Mouse (Mus musculus): ENCODE measurements at regions not wholly inside any gene's neighbourhood (a gene's known extent, or its start where the extent isn't known, plus 50 kb on each side); places are given as distances from the start of the nearest gene placed in this dataset.

DNA sequence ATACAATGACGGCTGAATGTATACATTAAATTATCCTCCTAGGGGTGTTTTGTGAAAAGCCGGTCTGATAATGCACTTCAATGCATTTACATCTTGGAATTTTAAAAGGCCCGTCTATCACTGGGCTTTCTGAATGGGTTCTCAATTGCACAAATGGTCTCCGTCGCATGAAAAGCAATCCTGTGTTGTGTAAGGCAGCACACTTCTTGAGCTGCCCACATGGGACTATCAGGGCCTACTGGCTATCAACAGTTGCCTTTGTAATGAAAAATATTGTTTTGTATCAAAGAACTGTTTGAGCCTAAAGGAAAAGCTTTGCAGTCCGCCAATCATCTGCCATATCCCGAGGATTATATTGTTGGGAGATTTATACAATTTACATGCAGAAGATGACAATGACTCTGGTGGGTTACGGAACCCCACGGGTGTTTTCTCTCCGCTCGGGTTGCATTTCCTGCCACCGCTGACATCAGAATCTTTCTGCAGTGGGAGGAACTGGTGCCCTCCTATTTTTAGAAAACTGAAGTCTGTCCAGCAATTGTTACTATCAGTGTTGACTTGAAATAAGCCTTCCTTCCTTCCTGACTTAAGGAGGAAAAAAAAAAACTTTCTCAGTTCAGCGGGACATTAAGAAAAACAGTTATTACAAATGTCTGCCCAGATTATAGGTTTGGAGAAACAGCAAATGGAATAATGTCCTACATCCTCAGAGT lies 118.7 kb downstream of the Tmem26 start:
- no peak for ATAC-seq (replicated peaks; ENCODE audit: insufficient number of reproducible peaks, insufficient read depth, low FRiP score, low read depth)
- Histone ChIP-seq H3K36me3 (no peaks in the 10 kb centered on the region), H3K4me2 (peak overlapping the region; percentile 54), H3K4me3 (peak overlapping the region; percentile 9; the same call in 1 of the 2 replicates), H3K27me3 (no peaks in the 10 kb centered on the region), H3K9me3 (replicated peaks) (no peaks in the 10 kb centered on the region), H3K27ac (peak overlapping the region; percentile 64), H3K4me1 (replicated peaks) (peaks cover 7% of the 10 kb centered on the region), H3K9ac (no peak overlapping the region)
- WGBS, result 22% methylated on average over 13 of the region's 13 CpGs

DNA sequence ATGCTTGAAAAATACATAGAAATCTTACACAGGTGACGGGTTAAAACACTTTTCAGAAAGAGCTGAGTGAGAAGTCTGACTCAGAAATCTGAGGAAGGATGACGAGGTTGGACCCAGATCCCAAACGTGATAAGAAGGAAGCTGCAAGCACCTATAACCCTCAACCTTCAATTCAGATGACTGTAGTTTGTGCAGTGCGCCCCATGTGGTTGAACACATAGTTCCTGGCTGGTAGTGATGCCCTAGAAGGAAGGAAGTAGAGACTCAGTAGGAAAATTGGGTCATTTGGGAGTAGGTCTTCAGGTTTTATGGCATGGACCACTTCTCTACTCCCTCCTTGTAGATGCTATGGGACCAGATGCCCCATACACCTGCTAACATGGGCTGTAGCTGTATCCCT lies 120.6 kb downstream of the Tmem26 start:
- Histone ChIP-seq H3K4me3 (no peak overlapping the region), H3K36me3 (no peaks in the 10 kb centered on the region), H3K4me2 (no peak overlapping the region), H3K27me3 (no peaks in the 10 kb centered on the region), H3K9me3 (replicated peaks) (no peaks in the 10 kb centered on the region), H3K4me1 (replicated peaks) (peaks cover 7% of the 10 kb centered on the region), H3K27ac (no peak overlapping the region), H3K9ac (no peak overlapping the region)
- ATAC-seq (replicated peaks; ENCODE audit: insufficient number of reproducible peaks, insufficient read depth, low FRiP score, low read depth), result no peak
- WGBS, result 76% methylated on average over 4 of the region's 4 CpGs

DNA sequence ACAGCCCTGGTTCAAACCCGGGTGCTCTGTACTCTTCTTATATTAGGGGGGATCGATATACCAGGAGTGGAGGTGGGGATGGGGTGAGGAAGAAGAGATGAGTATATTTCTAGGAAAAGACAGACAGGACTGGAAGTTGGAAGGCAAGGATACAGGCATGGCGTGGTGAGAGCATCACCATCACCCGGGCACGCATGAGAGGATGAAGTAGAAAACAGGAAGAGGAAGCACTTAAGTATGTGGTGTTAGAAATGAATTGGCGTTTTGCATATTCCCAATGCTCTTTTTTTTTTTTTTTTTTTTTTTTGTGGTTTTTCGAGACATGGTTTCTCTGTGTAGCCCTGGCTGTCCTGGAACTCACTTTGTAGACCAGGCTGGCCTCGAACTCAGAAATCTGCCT lies 121.2 kb downstream of the Tmem26 start:
- 78% methylated on average over 8 of the region's 8 CpGs for WGBS
- ATAC-seq (replicated peaks; ENCODE audit: insufficient number of reproducible peaks, insufficient read depth, low FRiP score, low read depth), result no peak
- Histone ChIP-seq H3K4me2 (no peak overlapping the region), H3K27me3 (no peaks in the 10 kb centered on the region), H3K9me3 (replicated peaks) (no peaks in the 10 kb centered on the region), H3K4me1 (replicated peaks) (peaks cover 7% of the 10 kb centered on the region), H3K4me3 (no peak overlapping the region), H3K27ac (no peak overlapping the region), H3K36me3 (no peaks in the 10 kb centered on the region), H3K9ac (no peak overlapping the region)

DNA sequence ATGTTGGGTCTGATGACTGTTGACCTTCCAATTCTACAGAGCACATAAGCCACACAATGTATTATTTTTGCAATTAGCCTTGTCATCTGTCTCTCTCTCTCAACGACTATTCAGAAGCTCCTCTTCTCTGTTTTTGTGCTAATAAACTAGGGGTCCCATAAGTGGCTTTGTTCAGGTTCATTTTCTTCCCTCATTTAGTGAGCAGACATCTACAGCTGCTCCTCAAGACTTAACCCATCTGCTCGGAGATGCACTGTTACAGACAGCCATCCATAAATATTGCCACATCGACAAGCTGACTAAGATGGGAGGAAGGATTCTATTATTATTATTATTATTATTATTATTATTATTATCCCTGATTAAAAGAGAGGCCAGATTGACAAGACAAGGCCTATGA lies 127.7 kb downstream of the Tmem26 start:
- Histone ChIP-seq H3K9me3 (replicated peaks) (no peaks in the 10 kb centered on the region), H3K9ac (no peak overlapping the region), H3K4me3 (no peak overlapping the region), H3K4me1 (replicated peaks) (no peaks in the 10 kb centered on the region), H3K36me3 (no peaks in the 10 kb centered on the region), H3K27me3 (no peaks in the 10 kb centered on the region), H3K4me2 (no peak overlapping the region), H3K27ac (no peak overlapping the region)
- WGBS, result 81% methylated on average over 3 of the region's 3 CpGs
- ATAC-seq (replicated peaks; ENCODE audit: insufficient number of reproducible peaks, insufficient read depth, low FRiP score, low read depth), result no peak

DNA sequence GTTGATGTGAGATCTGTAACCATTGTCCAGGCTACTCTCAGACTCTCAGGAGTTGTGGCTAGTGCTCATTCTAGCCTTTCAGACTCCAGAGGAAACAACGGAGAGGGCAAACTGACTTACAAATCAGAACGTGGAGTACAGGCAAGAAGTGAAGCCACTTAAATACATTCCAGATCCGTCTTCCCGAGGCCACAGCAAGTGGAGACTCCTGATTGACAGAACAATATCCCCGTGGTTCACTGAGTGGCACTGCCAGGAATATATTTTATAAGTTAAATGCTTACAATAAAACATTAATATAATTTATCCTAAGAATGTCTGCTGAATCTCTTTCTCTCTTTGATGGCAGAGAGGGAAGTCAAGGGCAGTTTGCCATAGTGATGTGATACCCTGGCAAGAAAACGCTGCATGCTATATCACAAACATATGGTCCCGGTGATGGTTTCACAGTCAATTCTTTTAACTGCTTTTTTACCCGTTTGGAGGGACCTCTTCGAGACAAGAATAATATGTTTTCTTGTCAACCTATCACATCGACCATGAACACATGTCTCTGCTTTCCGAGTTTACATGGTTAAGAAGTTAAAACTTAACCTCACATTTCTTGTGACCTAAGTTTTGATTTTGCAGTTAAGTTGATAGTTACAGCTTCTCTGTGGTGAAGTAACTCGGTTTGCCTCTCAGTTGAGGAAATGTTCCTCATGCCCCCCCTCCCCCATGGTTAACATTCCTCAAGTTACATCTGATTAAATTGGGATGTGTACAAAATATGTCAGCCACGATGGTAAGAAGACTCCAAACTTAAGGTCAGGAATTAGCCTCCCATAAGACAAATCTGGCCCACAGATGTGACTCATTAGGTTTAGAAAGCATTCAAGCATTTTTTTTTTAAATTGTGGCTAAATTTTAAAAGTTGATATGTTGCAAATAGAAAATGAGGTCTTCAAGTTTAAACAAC lies 132.8 kb downstream of the Tmem26 start:
- H3K4me3 ChIP-seq, result no peak overlapping the region
- no peak overlapping the region for H3K4me2 ChIP-seq
- H3K4me1 ChIP-seq (replicated peaks), result no peaks in the 10 kb centered on the region
- H3K27ac ChIP-seq, result no peak overlapping the region
- no peaks in the 10 kb centered on the region for H3K9me3 ChIP-seq (replicated peaks)
- H3K9ac ChIP-seq, result no peak overlapping the region
- no peaks in the 10 kb centered on the region for H3K27me3 ChIP-seq
- ATAC-seq (replicated peaks; ENCODE audit: insufficient number of reproducible peaks, insufficient read depth, low FRiP score, low read depth), result no peak
- WGBS, result 59% methylated on average over 13 of the region's 13 CpGs
- no peaks in the 10 kb centered on the region for H3K36me3 ChIP-seq

DNA sequence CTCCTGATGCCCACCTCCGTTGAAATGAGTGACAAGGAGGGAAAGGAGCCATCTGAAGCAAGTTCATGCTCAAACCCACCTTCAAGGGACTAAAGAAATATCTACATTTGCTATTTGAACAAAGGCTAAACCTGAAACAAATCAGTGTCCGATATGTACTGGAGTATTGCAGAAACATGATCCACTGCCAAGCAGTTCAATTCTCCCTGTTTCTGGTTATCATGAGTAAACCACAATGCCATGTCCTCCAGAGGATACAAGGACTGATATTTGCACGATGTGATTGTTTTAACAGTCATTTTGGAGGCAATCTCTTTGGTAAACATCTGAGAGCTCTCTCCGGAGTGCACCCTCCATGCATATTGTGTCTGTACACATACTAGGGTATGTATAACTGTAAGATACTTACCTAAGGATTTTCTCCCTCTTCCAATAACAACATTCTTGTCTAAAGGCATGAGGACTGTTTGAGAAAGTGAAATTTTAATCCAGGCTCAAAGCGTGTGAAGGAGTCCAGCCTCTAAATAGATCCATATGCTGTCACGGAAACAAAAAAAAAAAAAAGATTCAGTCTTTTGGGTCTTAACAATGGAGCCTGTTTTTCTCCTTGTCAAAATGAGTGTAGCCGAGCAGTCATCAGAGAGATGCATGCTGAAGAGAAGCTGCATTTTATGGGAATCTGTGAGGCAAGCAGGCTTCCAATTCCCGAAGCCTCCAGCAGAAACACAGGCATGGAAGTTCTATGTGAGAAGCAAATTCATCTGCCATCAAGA lies 141.3 kb downstream of the Tmem26 start:
- no peak overlapping the region for H3K4me3 ChIP-seq
- no peak overlapping the region for H3K27ac ChIP-seq
- H3K9ac ChIP-seq, result no peak overlapping the region
- H3K4me1 ChIP-seq (replicated peaks), result peaks cover 4% of the 10 kb centered on the region; the same call in 1 of the 2 replicates
- 54% methylated on average over 8 of the region's 8 CpGs for WGBS
- H3K4me2 ChIP-seq, result no peak overlapping the region
- no peak for ATAC-seq (replicated peaks; ENCODE audit: insufficient number of reproducible peaks, insufficient read depth, low FRiP score, low read depth)
- H3K27me3 ChIP-seq, result no peaks in the 10 kb centered on the region
- no peaks in the 10 kb centered on the region for H3K9me3 ChIP-seq (replicated peaks)
- H3K36me3 ChIP-seq, result no peaks in the 10 kb centered on the region

DNA sequence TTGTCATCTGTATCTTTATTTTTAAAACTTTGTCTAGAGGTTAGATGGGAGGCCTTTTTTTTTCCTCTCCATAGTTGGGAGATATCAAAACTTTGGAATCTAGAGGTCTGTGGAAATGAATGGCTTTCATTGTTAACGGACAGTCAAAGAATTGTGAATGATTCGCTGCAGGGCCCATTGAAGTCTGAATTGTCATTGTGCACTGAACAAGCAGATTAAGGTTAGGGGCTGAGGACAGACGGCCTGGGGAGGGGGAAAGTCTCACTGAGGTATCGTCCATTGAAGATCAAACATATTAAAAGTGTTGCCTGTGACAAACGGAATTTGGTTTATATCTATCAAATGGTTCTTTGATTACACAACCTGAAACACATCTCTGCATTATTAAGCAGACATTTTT lies 142.3 kb downstream of the Tmem26 start:
- Histone ChIP-seq H3K4me3 (no peak overlapping the region), H3K4me1 (replicated peaks) (peaks cover 4% of the 10 kb centered on the region; the same call in 1 of the 2 replicates), H3K27ac (no peak overlapping the region), H3K9me3 (replicated peaks) (no peaks in the 10 kb centered on the region), H3K9ac (no peak overlapping the region), H3K4me2 (no peak overlapping the region), H3K36me3 (no peaks in the 10 kb centered on the region), H3K27me3 (no peaks in the 10 kb centered on the region)
- WGBS, result 73% methylated on average over 5 of the region's 5 CpGs
- no peak for ATAC-seq (replicated peaks; ENCODE audit: insufficient number of reproducible peaks, insufficient read depth, low FRiP score, low read depth)

DNA sequence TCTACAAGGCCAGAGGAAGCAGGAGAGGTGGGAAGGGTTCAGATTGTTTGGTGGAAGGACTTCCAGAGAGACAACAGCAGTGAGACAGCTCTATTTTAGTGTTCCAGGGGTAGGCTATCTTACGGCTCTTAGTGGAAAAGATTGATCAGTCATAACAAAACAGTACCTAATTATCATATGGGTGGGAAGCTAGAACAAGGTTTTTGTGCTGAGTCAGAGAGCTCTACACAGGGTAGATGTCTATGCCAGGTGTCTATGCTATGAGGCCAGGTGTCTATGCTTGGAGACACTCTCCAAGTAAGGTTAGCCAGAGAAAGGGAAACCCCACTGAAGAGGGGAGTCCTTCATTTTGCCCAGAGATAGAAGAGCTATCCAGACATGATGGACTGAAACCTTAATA lies 143.9 kb downstream of the Tmem26 start:
- no peaks in the 10 kb centered on the region for H3K9me3 ChIP-seq (replicated peaks)
- H3K27me3 ChIP-seq, result no peaks in the 10 kb centered on the region
- no peaks in the 10 kb centered on the region for H3K36me3 ChIP-seq
- 83% methylated on average over 1 of the region's 1 CpGs for WGBS
- ATAC-seq (replicated peaks; ENCODE audit: insufficient number of reproducible peaks, insufficient read depth, low FRiP score, low read depth), result no peak
- H3K4me1 ChIP-seq (replicated peaks), result peaks cover 4% of the 10 kb centered on the region; the same call in 1 of the 2 replicates
- H3K9ac ChIP-seq, result no peak overlapping the region
- H3K4me2 ChIP-seq, result no peak overlapping the region
- H3K4me3 ChIP-seq, result no peak overlapping the region
- H3K27ac ChIP-seq, result no peak overlapping the region

DNA sequence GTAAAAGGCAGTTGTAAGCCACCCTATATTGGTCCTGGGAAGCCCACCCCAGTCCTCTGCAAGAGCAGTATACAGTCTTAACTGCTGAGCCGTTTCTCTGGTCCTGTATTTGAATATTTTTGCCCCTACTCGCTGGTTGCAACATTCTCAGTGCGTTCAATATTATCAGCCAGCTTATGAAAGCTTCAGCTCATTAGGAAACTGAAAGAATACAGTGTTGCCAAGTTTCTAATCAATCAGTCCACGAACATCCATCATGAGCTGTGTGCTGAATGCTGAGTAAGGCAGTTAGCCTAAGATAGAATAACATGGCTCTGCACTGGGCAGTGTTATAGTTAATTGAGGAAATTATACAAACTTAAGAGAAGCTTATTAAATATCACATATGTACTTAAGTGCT lies 148.7 kb downstream of the Tmem26 start:
- H3K4me2 ChIP-seq, result no peak overlapping the region
- no peak overlapping the region for H3K9ac ChIP-seq
- WGBS, result 58% methylated on average over 4 of the region's 4 CpGs
- no peaks in the 10 kb centered on the region for H3K27me3 ChIP-seq
- ATAC-seq (replicated peaks; ENCODE audit: insufficient number of reproducible peaks, insufficient read depth, low FRiP score, low read depth), result no peak
- H3K9me3 ChIP-seq (replicated peaks), result no peaks in the 10 kb centered on the region
- no peak overlapping the region for H3K27ac ChIP-seq
- no peaks in the 10 kb centered on the region for H3K36me3 ChIP-seq
- H3K4me1 ChIP-seq (replicated peaks), result peaks cover 4% of the 10 kb centered on the region; the same call in 1 of the 2 replicates
- H3K4me3 ChIP-seq, result no peak overlapping the region

DNA sequence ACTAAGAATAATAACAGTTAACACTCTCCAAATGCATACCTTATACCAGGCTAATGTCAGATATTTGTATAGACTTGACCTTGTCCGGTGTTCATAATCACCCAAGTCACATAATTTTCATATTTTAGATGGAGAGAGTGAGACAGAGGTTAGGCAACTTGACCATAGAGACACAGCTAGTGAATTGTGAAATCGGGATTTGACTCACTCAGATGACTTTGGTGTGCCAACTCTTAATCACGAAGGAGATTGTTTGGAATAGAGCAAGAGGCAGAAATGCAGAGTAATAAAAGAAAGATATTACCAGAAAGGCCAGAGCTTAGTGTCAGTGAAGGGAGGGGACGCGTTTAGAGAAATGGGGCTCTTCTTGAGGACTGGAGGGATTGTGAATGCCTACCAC lies 152.2 kb downstream of the Tmem26 start:
- H3K9me3 ChIP-seq (replicated peaks), result no peaks in the 10 kb centered on the region
- WGBS, result 79% methylated on average over 5 of the region's 5 CpGs
- H3K36me3 ChIP-seq, result no peaks in the 10 kb centered on the region
- no peak overlapping the region for H3K27ac ChIP-seq
- H3K4me2 ChIP-seq, result no peak overlapping the region
- H3K4me3 ChIP-seq, result no peak overlapping the region
- H3K9ac ChIP-seq, result no peak overlapping the region
- no peaks in the 10 kb centered on the region for H3K4me1 ChIP-seq (replicated peaks)
- ATAC-seq (replicated peaks; ENCODE audit: insufficient number of reproducible peaks, insufficient read depth, low FRiP score, low read depth), result no peak
- H3K27me3 ChIP-seq, result no peaks in the 10 kb centered on the region

Measured in heart, embryonic 15.5 days (tissue).